Mouse (Mus musculus): ENCODE results near the gene Vps13a.

DNA sequence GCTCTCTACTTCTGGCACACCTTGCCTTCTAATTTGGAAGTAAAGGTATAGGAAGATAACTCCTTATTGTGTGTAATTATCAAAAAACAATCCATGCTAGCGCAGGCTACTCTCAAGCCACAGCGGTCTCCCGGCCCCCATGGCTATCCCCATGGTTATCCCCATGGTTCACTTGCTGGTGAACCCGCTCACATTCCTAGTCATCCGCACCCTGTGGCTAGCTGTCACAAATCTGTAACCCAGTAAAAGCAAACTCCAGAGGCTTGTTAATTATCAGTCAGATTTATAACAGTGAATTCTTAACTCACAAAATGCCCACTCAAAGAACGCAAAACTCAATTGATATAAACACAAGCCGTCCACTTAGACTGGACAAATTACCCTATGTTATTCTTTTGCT is 25.5 kb downstream of the Vps13a start:
- TF ChIP-seq CTCF (IDR thresholded peaks at IDR 0.05; ENCODE audit: extremely low read depth, insufficient read depth, insufficient read length, insufficient replicate concordance) = no peak
- TF ChIP-seq POLR2A (IDR thresholded peaks at IDR 0.05; ENCODE audit: low read depth, low read length) = no peak

Data from spleen, adult 2 months (tissue).